Mouse (Mus musculus): ENCODE data around the gene Drg1.

The Drg1 gene

GRCm38 (mm10) chr11:3287921-3288320, 21.7 kb upstream of the Drg1 start:
- Histone ChIP-seq H3K4me1 (replicated peaks; ENCODE audit: low read depth, low read length) (peaks cover 18% of the 10 kb centered on the region), H3K9me3 (ENCODE audit: low read length) (peaks cover 12% of the 10 kb centered on the region), H3K36me3 (ENCODE audit: insufficient read depth, low read length) (peaks cover 15% of the 10 kb centered on the region), H3K4me3 (replicated peaks; ENCODE audit: low read length) (peak overlapping the region; percentile 90), H3K27me3 (ENCODE audit: insufficient read depth, low read length) (no peaks in the 10 kb centered on the region)
- TF ChIP-seq NANOG (IDR thresholded peaks at IDR 0.05; ENCODE audit: borderline replicate concordance, low read length) = no peak
- no peak for TF ChIP-seq CTCF (conservative IDR thresholded peaks at IDR 0.05; ENCODE audit: low read length)
- no peak for TF ChIP-seq POU5F1 (IDR thresholded peaks at IDR 0.05; ENCODE audit: borderline replicate concordance, low read length)

GRCm38 (mm10) chr11:3287131-3287530, 20.9 kb upstream of the Drg1 start:
- peaks cover 12% of the 10 kb centered on the region for H3K36me3 ChIP-seq (ENCODE audit: insufficient read depth, low read length)
- H3K9me3 ChIP-seq (ENCODE audit: low read length) = peaks cover 20% of the 10 kb centered on the region
- peaks cover 18% of the 10 kb centered on the region for H3K4me1 ChIP-seq (replicated peaks; ENCODE audit: low read depth, low read length)
- H3K27me3 ChIP-seq (ENCODE audit: insufficient read depth, low read length) = no peaks in the 10 kb centered on the region
- no peak overlapping the region for H3K4me3 ChIP-seq (replicated peaks; ENCODE audit: low read length)
- TF ChIP-seq NANOG (IDR thresholded peaks at IDR 0.05; ENCODE audit: borderline replicate concordance, low read length) (no peak), POU5F1 (IDR thresholded peaks at IDR 0.05; ENCODE audit: borderline replicate concordance, low read length) (no peak), CTCF (conservative IDR thresholded peaks at IDR 0.05; ENCODE audit: low read length) (no peak)

- TF ChIP-seq POU5F1 (IDR thresholded peaks at IDR 0.05; ENCODE audit: borderline replicate concordance, low read length) = no peak
- no peak for TF ChIP-seq NANOG (IDR thresholded peaks at IDR 0.05; ENCODE audit: borderline replicate concordance, low read length)
- no peak for TF ChIP-seq CTCF (conservative IDR thresholded peaks at IDR 0.05; ENCODE audit: low read length)
Observed at GRCm38 (mm10) chr11:3285940-3286339, 19.7 kb upstream of the Drg1 start.

GRCm38 (mm10) chr11:3283645-3284044, 17.4 kb upstream of the Drg1 start:
- no peak for TF ChIP-seq CTCF (conservative IDR thresholded peaks at IDR 0.05; ENCODE audit: low read length)
- TF ChIP-seq POU5F1 (IDR thresholded peaks at IDR 0.05; ENCODE audit: borderline replicate concordance, low read length) = no peak
- no peak for TF ChIP-seq NANOG (IDR thresholded peaks at IDR 0.05; ENCODE audit: borderline replicate concordance, low read length)
- no peak overlapping the region for H3K4me3 ChIP-seq (replicated peaks; ENCODE audit: low read length)
- peaks cover 18% of the 10 kb centered on the region for H3K4me1 ChIP-seq (replicated peaks; ENCODE audit: low read depth, low read length)
- no peaks in the 10 kb centered on the region for H3K36me3 ChIP-seq (ENCODE audit: insufficient read depth, low read length)
- H3K9me3 ChIP-seq (ENCODE audit: low read length) = peaks cover 47% of the 10 kb centered on the region
- H3K27me3 ChIP-seq (ENCODE audit: insufficient read depth, low read length) = no peaks in the 10 kb centered on the region

More at GRCm38 (mm10) chr11:3285940-3286339, 19.7 kb upstream of the Drg1 start:
- no peaks in the 10 kb centered on the region for H3K27me3 ChIP-seq (ENCODE audit: insufficient read depth, low read length)
- peaks cover 18% of the 10 kb centered on the region for H3K4me1 ChIP-seq (replicated peaks; ENCODE audit: low read depth, low read length)
- no peak overlapping the region for H3K4me3 ChIP-seq (replicated peaks; ENCODE audit: low read length)
- H3K9me3 ChIP-seq (ENCODE audit: low read length) = peaks cover 32% of the 10 kb centered on the region
- peaks cover 1% of the 10 kb centered on the region for H3K36me3 ChIP-seq (ENCODE audit: insufficient read depth, low read length)

- H3K4me3 ChIP-seq (replicated peaks; ENCODE audit: low read length) = no peak overlapping the region
- H3K4me1 ChIP-seq (replicated peaks; ENCODE audit: low read depth, low read length) = peaks cover 13% of the 10 kb centered on the region
- no peak for TF ChIP-seq CTCF (conservative IDR thresholded peaks at IDR 0.05; ENCODE audit: low read length)
- no peak for TF ChIP-seq NANOG (IDR thresholded peaks at IDR 0.05; ENCODE audit: borderline replicate concordance, low read length)
- H3K36me3 ChIP-seq (ENCODE audit: insufficient read depth, low read length) = no peaks in the 10 kb centered on the region
- H3K27me3 ChIP-seq (ENCODE audit: insufficient read depth, low read length) = no peaks in the 10 kb centered on the region
- H3K9me3 ChIP-seq (ENCODE audit: low read length) = peaks cover 47% of the 10 kb centered on the region
Observed at GRCm38 (mm10) chr11:3282887-3283286, 16.7 kb upstream of the Drg1 start.

- TF ChIP-seq CTCF (conservative IDR thresholded peaks at IDR 0.05; ENCODE audit: low read length) (no peak), NANOG (IDR thresholded peaks at IDR 0.05; ENCODE audit: borderline replicate concordance, low read length) (no peak), POU5F1 (IDR thresholded peaks at IDR 0.05; ENCODE audit: borderline replicate concordance, low read length) (no peak)
- H3K4me1 ChIP-seq (replicated peaks; ENCODE audit: low read depth, low read length) = no peaks in the 10 kb centered on the region
- H3K36me3 ChIP-seq (ENCODE audit: insufficient read depth, low read length) = no peaks in the 10 kb centered on the region
- peaks cover 47% of the 10 kb centered on the region for H3K9me3 ChIP-seq (ENCODE audit: low read length)
- no peak overlapping the region for H3K4me3 ChIP-seq (replicated peaks; ENCODE audit: low read length)
- no peaks in the 10 kb centered on the region for H3K27me3 ChIP-seq (ENCODE audit: insufficient read depth, low read length)
Observed at GRCm38 (mm10) chr11:3279729-3280128, 13.5 kb upstream of the Drg1 start.

GRCm38 (mm10) chr11:3278351-3278750, 12.1 kb upstream of the Drg1 start:
- TF ChIP-seq NANOG (IDR thresholded peaks at IDR 0.05; ENCODE audit: borderline replicate concordance, low read length) (no peak), CTCF (conservative IDR thresholded peaks at IDR 0.05; ENCODE audit: low read length) (no peak)
- H3K36me3 ChIP-seq (ENCODE audit: insufficient read depth, low read length) = no peaks in the 10 kb centered on the region
- no peak overlapping the region for H3K4me3 ChIP-seq (replicated peaks; ENCODE audit: low read length)
- no peaks in the 10 kb centered on the region for H3K27me3 ChIP-seq (ENCODE audit: insufficient read depth, low read length)
- no peaks in the 10 kb centered on the region for H3K4me1 ChIP-seq (replicated peaks; ENCODE audit: low read depth, low read length)
- peaks cover 40% of the 10 kb centered on the region for H3K9me3 ChIP-seq (ENCODE audit: low read length)

- peaks cover 58% of the 10 kb centered on the region for H3K4me1 ChIP-seq (replicated peaks; ENCODE audit: low read depth, low read length)
- H3K36me3 ChIP-seq (ENCODE audit: insufficient read depth, low read length) = peaks cover 6% of the 10 kb centered on the region
- TF ChIP-seq CTCF (conservative IDR thresholded peaks at IDR 0.05; ENCODE audit: low read length) = no peak
- no peak for TF ChIP-seq NANOG (IDR thresholded peaks at IDR 0.05; ENCODE audit: borderline replicate concordance, low read length)
- no peaks in the 10 kb centered on the region for H3K9me3 ChIP-seq (ENCODE audit: low read length)
- no peak overlapping the region for H3K4me3 ChIP-seq (replicated peaks; ENCODE audit: low read length)
- H3K27me3 ChIP-seq (ENCODE audit: insufficient read depth, low read length) = no peaks in the 10 kb centered on the region
Observed at GRCm38 (mm10) chr11:3269241-3269640, 3.0 kb upstream of the Drg1 start.

GRCm38 (mm10) chr11:3267133-3267532, 918 bp upstream of the Drg1 start:
- TF ChIP-seq POU5F1 (IDR thresholded peaks at IDR 0.05; ENCODE audit: borderline replicate concordance, low read length) (no peak), NANOG (IDR thresholded peaks at IDR 0.05; ENCODE audit: borderline replicate concordance, low read length) (no peak), CTCF (conservative IDR thresholded peaks at IDR 0.05; ENCODE audit: low read length) (no peak)
- no peaks in the 10 kb centered on the region for H3K27me3 ChIP-seq (ENCODE audit: insufficient read depth, low read length)

More at GRCm38 (mm10) chr11:3267133-3267532, 918 bp upstream of the Drg1 start:
- no peaks in the 10 kb centered on the region for H3K9me3 ChIP-seq (ENCODE audit: low read length)
- H3K4me3 ChIP-seq (replicated peaks; ENCODE audit: low read length) = peak overlapping the region; percentile 98
- H3K4me1 ChIP-seq (replicated peaks; ENCODE audit: low read depth, low read length) = peaks cover 71% of the 10 kb centered on the region
- peaks cover 28% of the 10 kb centered on the region for H3K36me3 ChIP-seq (ENCODE audit: insufficient read depth, low read length)

Data from E14TG2a.4 (cell line).